Mouse (Mus musculus) embryonic facial prominence, embryonic 10.5 days (tissue): ENCODE data around the gene Ptges. TPM values are rescaled to one million over a fixed set of nuclear protein-coding genes. Genes with fewer than 3 reads are reported as not detected.
"Not testable (repeated sequence)": the region's sequence is repeated elsewhere in the genome, so short reads cannot be mapped to it uniquely, and the experiment has no call there.

Experiments
- DNase-seq: peaks from one replicate; pipeline ENCODE4 v3.0.0-alpha.2; 2017; ENCODE audit warnings: low spot score
- H3K27ac ChIP-seq: fragments of 300-500 bp; sonication (generic); replicated peaks from 2 replicates; pipeline ENCODE4 v1.5.1; 2016; ENCODE audit warnings: mild to moderate bottlenecking
- H3K27me3 ChIP-seq: fragments of 300-500 bp; sonication (generic); replicated peaks from 2 replicates; pipeline ENCODE4 v1.6.1; 2016; ENCODE audit warnings: low read depth, mild to moderate bottlenecking; ENCODE audit not compliant: poor library complexity, severe bottlenecking
- H3K36me3 ChIP-seq: fragments of 300-500 bp; sonication (generic); replicated peaks from 2 replicates; pipeline ENCODE4 v1.6.1; 2016; ENCODE audit warnings: mild to moderate bottlenecking, moderate library complexity
- H3K4me1 ChIP-seq: fragments of 300-500 bp; sonication (generic); 2 replicates; pipeline ENCODE4 v1.6.1; 2016
- H3K4me3 ChIP-seq: fragments of 300-500 bp; sonication (generic); 2 replicates; pipeline ENCODE4 v1.5.1; 2016; ENCODE audit warnings: mild to moderate bottlenecking, moderate library complexity
- H3K9me3 ChIP-seq: fragments of 300-500 bp; sonication (generic); 2 replicates; pipeline ENCODE4 v1.6.1; 2016; ENCODE audit warnings: mild to moderate bottlenecking
- WGBS: fragments of 180-500 bp; shearing (Covaris S2); methylation state at CpG from one replicate; pipeline ENCODE4 v1.1.7; 2016; 5-methylcytosine and 5-hydroxymethylcytosine counted together
- polyA plus RNA-seq: library from polyadenylated mRNA; unstranded; fragments of >200 nt; fragmentation: Nextera tagmentation; extraction: Ambion mirVana; gene quantifications from 2 replicates; pipeline ENCODE4 v1.2.1, GENCODE M21; 2016

Ptges gene
- polyA plus RNA-seq, 1 experiment from 2014 or later: 10.2 TPM

DNA sequence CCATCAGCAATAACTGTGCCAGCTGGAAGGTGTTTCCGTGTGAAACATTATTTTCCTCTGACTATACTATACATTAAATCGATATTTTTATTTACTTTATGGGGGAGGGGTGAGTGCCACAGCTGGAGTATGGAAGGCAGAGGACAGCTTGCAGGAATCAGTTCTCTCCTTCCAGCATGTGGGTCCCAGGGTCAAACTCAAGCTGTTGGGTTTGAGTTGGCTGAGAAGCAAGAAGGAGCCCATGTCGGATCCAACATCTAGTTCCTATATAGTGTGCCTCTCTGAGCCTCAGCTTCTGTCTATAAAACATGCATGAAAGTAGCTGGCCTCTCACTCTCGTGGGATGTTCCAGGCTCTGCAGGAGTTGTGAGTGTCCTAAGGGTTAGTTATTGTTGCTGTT, 3.3 kb downstream of the Ptges start:
- Histone ChIP-seq H3K27ac (no peak overlapping the region), H3K4me3 (no peak overlapping the region), H3K9me3 (no peaks in the 10 kb centered on the region), H3K36me3 (no peaks in the 10 kb centered on the region), H3K4me1 (peaks cover 37% of the 10 kb centered on the region), H3K27me3 (no peaks in the 10 kb centered on the region)
- DNase-seq: no peak
- WGBS: 86% methylated on average over 4 of the region's 4 CpGs

- no peaks in the 10 kb centered on the region for H3K36me3 ChIP-seq
- no peak overlapping the region for H3K27ac ChIP-seq
- no peaks in the 10 kb centered on the region for H3K27me3 ChIP-seq
- no peak overlapping the region for H3K4me3 ChIP-seq
- peaks cover 37% of the 10 kb centered on the region for H3K4me1 ChIP-seq
- H3K9me3 ChIP-seq: no peaks in the 10 kb centered on the region
- 86% methylated on average over 4 of the region's 4 CpGs for WGBS
- no peak for DNase-seq
Measured at GRCm38 (mm10) chr2:30925181-30925580, 4.5 kb downstream of the Ptges start.

GRCm38 (mm10) chr2:30923099-30923498, 6.6 kb downstream of the Ptges start:
- H3K9me3 ChIP-seq: no peaks in the 10 kb centered on the region
- H3K27me3 ChIP-seq: no peaks in the 10 kb centered on the region
- peaks cover 28% of the 10 kb centered on the region for H3K4me1 ChIP-seq
- 72% methylated on average over 3 of the region's 3 CpGs for WGBS
- no peak overlapping the region for H3K27ac ChIP-seq
- H3K36me3 ChIP-seq: no peaks in the 10 kb centered on the region
- no peak for DNase-seq
- no peak overlapping the region for H3K4me3 ChIP-seq

DNA sequence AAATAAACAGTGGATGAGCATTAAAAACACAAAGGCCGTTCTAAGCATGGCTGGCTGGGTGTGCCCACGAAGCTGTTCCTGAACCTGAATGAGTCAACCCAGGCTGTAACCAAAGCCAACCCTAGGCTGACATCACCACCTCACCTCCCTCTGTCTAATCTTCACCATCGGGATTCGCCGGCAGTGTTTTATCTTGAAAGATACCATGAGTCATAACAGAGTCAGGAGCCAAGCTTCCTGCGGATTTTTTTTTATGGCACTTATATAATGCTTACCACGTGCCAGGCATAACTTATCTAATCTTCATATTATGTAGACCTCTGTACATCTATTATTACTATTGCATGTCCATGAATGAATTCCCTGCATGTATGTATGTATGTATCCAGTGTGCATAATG, 9.4 kb downstream of the Ptges start:
- Histone ChIP-seq H3K4me1 (peaks cover 22% of the 10 kb centered on the region), H3K9me3 (no peaks in the 10 kb centered on the region), H3K27ac (no peak overlapping the region), H3K36me3 (no peaks in the 10 kb centered on the region), H3K27me3 (0 out of 2 replicates have a peak, but pooled peaks cover 3% of the 10 kb centered on the region), H3K4me3 (no peak overlapping the region)
- WGBS: 84% methylated on average over 7 of the region's 7 CpGs
- DNase-seq: no peak

DNA sequence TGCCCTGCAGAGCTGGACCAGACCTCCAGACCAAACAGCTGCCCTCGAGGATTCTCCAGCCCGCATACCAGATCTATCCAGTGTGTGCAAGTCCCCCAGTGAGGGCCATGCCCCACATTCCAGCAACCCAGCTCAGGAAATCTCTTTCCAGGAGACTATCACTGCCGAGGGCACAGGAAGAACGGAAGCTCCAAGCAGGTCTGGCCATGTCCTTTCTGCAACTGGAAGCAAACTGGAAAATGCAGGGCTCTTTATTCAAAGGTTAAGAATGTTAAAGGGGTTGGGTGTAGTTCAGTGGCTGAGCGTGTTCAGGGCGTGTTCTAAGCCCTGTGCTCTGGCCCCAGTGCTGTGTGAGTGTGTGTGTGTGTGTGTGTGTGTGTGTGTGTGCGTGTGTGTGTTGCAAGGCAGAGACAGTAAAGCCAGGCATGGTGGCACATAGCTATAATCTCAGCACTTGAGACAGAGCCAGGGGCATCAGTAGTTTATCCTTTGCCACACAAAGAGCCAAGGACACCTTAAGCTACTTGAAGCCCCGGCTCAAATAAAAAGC, 10.8 kb downstream of the Ptges start:
- Histone ChIP-seq H3K4me1 (peaks cover 30% of the 10 kb centered on the region), H3K27me3 (0 out of 2 replicates have a peak, but pooled peaks cover 3% of the 10 kb centered on the region), H3K9me3 (no peaks in the 10 kb centered on the region), H3K27ac (peak overlapping the region; percentile 80), H3K36me3 (no peaks in the 10 kb centered on the region), H3K4me3 (no peak overlapping the region)
- peak; percentile 55 for DNase-seq
- WGBS: 43% methylated on average over 8 of the region's 8 CpGs

- WGBS: 59% methylated on average over 6 of the region's 6 CpGs
- Histone ChIP-seq H3K4me1 (peaks cover 30% of the 10 kb centered on the region), H3K36me3 (no peaks in the 10 kb centered on the region), H3K27me3 (0 out of 2 replicates have a peak, but pooled peaks cover 3% of the 10 kb centered on the region), H3K27ac (peak overlapping the region; percentile 80), H3K4me3 (no peak overlapping the region), H3K9me3 (no peaks in the 10 kb centered on the region)
- DNase-seq: no peak
Measured at GRCm38 (mm10) chr2:30918126-30918525, 11.5 kb downstream of the Ptges start.

DNA sequence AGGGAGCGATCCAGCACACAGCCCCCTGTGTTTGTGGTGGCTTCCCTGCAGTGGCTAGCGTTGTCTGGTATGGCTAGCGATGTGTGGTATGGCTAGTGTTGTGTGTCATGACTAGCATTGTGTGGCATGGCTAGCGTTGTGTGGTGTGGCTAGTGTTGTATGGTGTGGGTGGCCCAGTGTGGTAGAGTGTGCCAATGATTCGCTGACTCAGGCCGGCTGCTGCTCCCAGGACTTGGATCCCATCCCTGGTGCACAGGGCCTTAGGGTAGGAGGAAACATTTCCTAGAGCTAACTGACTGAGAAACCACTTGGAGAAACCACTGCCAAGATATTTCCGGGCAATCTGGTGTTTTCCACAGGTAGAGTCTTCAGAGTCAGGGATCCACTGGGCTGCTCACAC, 12.0 kb downstream of the Ptges start:
- H3K4me3 ChIP-seq: no peak overlapping the region
- WGBS: 88% methylated on average over 7 of the region's 7 CpGs

DNA sequence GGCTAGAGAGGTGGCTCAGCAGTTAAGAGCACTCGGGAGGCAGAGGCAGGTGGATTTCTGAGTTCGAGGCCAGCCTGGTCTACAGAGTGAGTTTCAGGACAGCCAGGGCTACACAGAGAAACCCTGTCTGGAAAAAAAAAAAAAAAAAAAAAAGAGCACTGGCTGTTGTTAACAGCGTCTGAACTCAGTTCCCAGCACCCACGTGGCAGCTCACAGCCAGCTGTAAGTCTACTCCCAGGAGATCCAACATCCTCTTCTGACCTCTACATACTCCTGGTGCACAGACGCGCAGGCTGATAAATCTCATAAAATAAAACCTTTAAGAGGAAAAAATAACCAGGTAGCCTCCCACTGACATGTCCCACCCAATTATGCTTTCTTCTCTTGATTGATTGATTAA, 13.7 kb downstream of the Ptges start:
- H3K36me3 ChIP-seq, H3K4me3 ChIP-seq, H3K9me3 ChIP-seq, H3K27ac ChIP-seq, H3K27me3 ChIP-seq, DNase-seq: not testable (repeated sequence)
- WGBS: 79% methylated on average over 6 of the region's 6 CpGs
- H3K4me1 ChIP-seq: peaks cover 38% of the 10 kb centered on the region

More for the DNA sequence above, 12.0 kb downstream of the Ptges start:
- peak overlapping the region; percentile 80; the same call in 1 of the 2 replicates for H3K27ac ChIP-seq
- no peak for DNase-seq
- H3K9me3 ChIP-seq: no peaks in the 10 kb centered on the region
- H3K36me3 ChIP-seq: no peaks in the 10 kb centered on the region
- 0 out of 2 replicates have a peak, but pooled peaks cover 3% of the 10 kb centered on the region for H3K27me3 ChIP-seq
- H3K4me1 ChIP-seq: peaks cover 31% of the 10 kb centered on the region

DNA sequence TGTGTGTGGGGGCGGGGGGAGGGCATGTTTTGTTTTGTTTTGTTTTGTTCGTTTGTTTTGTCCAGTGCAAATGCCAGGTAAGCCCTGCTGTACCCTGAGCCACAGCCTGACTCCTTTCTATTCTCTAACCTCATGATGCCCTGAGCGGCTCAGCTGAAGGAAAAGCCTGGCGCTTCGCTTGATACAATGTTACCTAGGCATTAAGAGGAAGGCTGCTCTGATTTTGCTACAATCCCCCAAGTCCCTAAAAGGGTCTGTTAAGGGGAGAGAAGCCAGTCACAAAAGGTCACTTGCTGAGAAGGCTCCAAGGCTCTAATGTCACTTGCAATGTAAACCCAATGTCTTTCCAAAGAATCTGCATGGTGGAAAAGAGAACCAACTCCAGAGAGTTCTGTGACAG, 14.3 kb downstream of the Ptges start:
- 74% methylated on average over 5 of the region's 5 CpGs for WGBS
- peak overlapping the region; percentile 51; the same call in 1 of the 2 replicates for H3K27ac ChIP-seq

DNA sequence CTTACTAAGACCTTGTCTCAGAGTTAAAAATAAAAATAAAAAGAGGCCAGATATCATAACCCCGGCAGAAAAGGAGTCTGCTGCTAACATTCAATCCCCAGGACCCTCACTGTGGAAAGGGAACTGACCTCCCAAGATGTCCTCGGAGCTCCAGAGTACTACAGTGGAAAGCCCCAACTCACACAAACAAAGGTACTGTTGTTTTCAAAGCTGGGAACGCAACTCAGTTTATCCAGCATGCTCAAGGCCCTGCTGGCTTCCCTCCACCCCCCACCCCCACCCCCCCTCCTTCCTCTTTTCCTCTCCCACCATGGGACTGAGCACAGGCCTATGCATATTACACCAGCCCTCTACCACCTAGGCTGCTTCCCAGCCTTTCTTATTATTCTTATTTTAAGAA, 14.8 kb downstream of the Ptges start:
- peaks cover 41% of the 10 kb centered on the region for H3K4me1 ChIP-seq
- H3K9me3 ChIP-seq: no peaks in the 10 kb centered on the region
- 27% methylated on average over 3 of the region's 3 CpGs for WGBS
- H3K4me3 ChIP-seq: no peak overlapping the region
- DNase-seq: no peak
- H3K27me3 ChIP-seq: 0 out of 2 replicates have a peak, but pooled peaks cover 3% of the 10 kb centered on the region
- H3K36me3 ChIP-seq: no peaks in the 10 kb centered on the region
- H3K27ac ChIP-seq: peak overlapping the region; percentile 51

More for the DNA sequence above, 14.3 kb downstream of the Ptges start:
- Histone ChIP-seq H3K36me3 (no peaks in the 10 kb centered on the region), H3K4me1 (peaks cover 38% of the 10 kb centered on the region), H3K9me3 (no peaks in the 10 kb centered on the region), H3K27me3 (0 out of 2 replicates have a peak, but pooled peaks cover 3% of the 10 kb centered on the region), H3K4me3 (no peak overlapping the region)
- no peak for DNase-seq

GRCm38 (mm10) chr2:30913022-30913421, 16.6 kb downstream of the Ptges start:
- Histone ChIP-seq H3K4me1 (peaks cover 32% of the 10 kb centered on the region), H3K27ac (0 out of 2 replicates have a peak overlapping the region, but pooled peaks have one; percentile 19), H3K36me3 (no peaks in the 10 kb centered on the region), H3K9me3 (no peaks in the 10 kb centered on the region), H3K4me3 (no peak overlapping the region), H3K27me3 (0 out of 2 replicates have a peak, but pooled peaks cover 3% of the 10 kb centered on the region)
- no peak for DNase-seq
- WGBS: 88% methylated on average over 8 of the region's 8 CpGs

DNA sequence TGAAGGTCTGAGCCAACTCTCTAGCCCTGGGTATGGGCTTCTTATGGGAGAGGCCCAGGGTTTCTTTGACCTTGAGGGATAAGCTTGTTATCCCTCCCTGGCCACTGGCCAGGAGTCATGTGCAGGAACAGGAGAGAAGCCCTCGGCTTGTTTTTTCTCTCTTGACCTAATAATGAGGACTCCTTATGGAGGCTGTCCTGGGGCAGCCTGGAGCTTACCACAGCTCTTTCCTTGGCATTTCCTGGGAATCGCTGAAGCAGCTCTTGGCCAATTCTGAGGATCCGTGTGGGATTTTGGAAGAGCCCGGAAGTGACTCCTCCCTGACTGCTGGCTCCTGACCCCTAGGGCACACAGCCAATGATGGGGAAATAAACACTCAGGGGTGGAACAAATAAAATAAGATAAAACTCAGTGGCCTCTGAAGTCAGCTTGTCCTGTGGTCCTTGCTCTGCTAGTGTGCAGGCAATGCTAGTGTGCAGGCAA, 17.3 kb downstream of the Ptges start:
- no peaks in the 10 kb centered on the region for H3K27me3 ChIP-seq
- H3K36me3 ChIP-seq: no peaks in the 10 kb centered on the region
- no peak for DNase-seq
- H3K4me3 ChIP-seq: no peak overlapping the region
- H3K4me1 ChIP-seq: peaks cover 26% of the 10 kb centered on the region
- 40% methylated on average over 4 of the region's 4 CpGs for WGBS
- peak overlapping the region; percentile 19; the same call in 1 of the 2 replicates for H3K27ac ChIP-seq
- no peaks in the 10 kb centered on the region for H3K9me3 ChIP-seq

DNA sequence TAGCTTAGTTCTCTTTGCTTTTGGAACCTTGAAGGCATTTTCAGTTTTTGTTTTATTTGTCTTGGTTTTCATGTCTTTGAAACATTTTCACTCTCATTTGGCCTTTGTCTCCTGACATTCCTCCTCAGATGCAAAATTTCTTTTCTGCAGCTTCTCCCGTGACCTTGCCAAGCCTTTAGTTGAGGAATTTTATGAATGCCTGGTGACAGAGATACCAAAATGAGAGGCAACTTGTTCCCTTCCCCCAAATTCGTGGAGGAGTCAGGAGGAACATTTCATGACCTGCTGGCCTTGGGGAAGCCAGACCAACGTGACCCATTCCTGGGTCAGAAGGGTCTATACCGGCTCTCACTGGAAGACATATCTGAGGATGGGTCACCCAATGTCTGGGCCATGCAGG, 23.0 kb downstream of the Ptges start:
- WGBS: 69% methylated on average over 4 of the region's 4 CpGs
- peaks cover 30% of the 10 kb centered on the region for H3K27me3 ChIP-seq

More for the DNA sequence above, 23.0 kb downstream of the Ptges start:
- H3K9me3 ChIP-seq: no peaks in the 10 kb centered on the region
- H3K4me3 ChIP-seq: no peak overlapping the region
- DNase-seq: no peak
- H3K4me1 ChIP-seq: peaks cover 29% of the 10 kb centered on the region
- no peak overlapping the region for H3K27ac ChIP-seq
- H3K36me3 ChIP-seq: no peaks in the 10 kb centered on the region
